Mouse (Mus musculus): Measurements from ENCODE around the gene Decr2. TPM values are rescaled to one million over a fixed set of nuclear protein-coding genes. Genes with fewer than 3 reads are reported as not detected.

Decr2 gene
- polyA plus RNA-seq, 1 experiment from 2014 or later, result 21.0 TPM

Other genes with a start within 250 kb of the Decr2 start
- 8.0 and 12.9 TPM in 2 replicates for gene Gm20683, start 248.6 kb downstream of the Decr2 start, polyA plus RNA-seq (2014; fragmentation: Nextera tagmentation; extraction: Ambion mirVana)
- 9.6 and 16.8 TPM in 2 replicates for gene Rhot2, start 245.5 kb downstream of the Decr2 start, polyA plus RNA-seq (2014; fragmentation: Nextera tagmentation; extraction: Ambion mirVana)
- 14.4 and 17.1 TPM in 2 replicates for gene Wdr90, start 228.8 kb downstream of the Decr2 start, polyA plus RNA-seq (2014; fragmentation: Nextera tagmentation; extraction: Ambion mirVana)
- 13.9 and 19.3 TPM in 2 replicates for gene Mcrip2, start 221.6 kb downstream of the Decr2 start, polyA plus RNA-seq (2014; fragmentation: Nextera tagmentation; extraction: Ambion mirVana)
- 58.2 and 75.9 TPM in 2 replicates for gene Mettl26, start 215.3 kb downstream of the Decr2 start, polyA plus RNA-seq (2014; fragmentation: Nextera tagmentation; extraction: Ambion mirVana)
- gene Wfikkn1, start 209.5 kb downstream of the Decr2 start, polyA plus RNA-seq (2014; fragmentation: Nextera tagmentation; extraction: Ambion mirVana), result 0.61 and 0.70 TPM in 2 replicates
- gene Rab40c, start 170.6 kb downstream of the Decr2 start, polyA plus RNA-seq (2014; fragmentation: Nextera tagmentation; extraction: Ambion mirVana), result 29.4 and 46.9 TPM in 2 replicates
- 53.6 and 57.9 TPM in 2 replicates for gene Pigq, start 145.4 kb downstream of the Decr2 start, polyA plus RNA-seq (2014; fragmentation: Nextera tagmentation; extraction: Ambion mirVana)
- 0.16 and 0.32 TPM in 2 replicates for gene Nhlrc4, start 145.4 kb downstream of the Decr2 start, polyA plus RNA-seq (2014; fragmentation: Nextera tagmentation; extraction: Ambion mirVana)
- gene A930017K11Rik, start 137.8 kb downstream of the Decr2 start, polyA plus RNA-seq (2014; fragmentation: Nextera tagmentation; extraction: Ambion mirVana), result 3.3 and 5.2 TPM in 2 replicates
- 21.1 and 25.7 TPM in 2 replicates for gene Capn15, start 104.5 kb downstream of the Decr2 start, polyA plus RNA-seq (2014; fragmentation: Nextera tagmentation; extraction: Ambion mirVana)
- gene Rab11fip3, start 20.8 kb downstream of the Decr2 start, polyA plus RNA-seq (2014; fragmentation: Nextera tagmentation; extraction: Ambion mirVana), result 27.4 and 28.6 TPM in 2 replicates
- gene Nme4, start 5.3 kb upstream of the Decr2 start, polyA plus RNA-seq (2014; fragmentation: Nextera tagmentation; extraction: Ambion mirVana), result 17.5 and 23.7 TPM in 2 replicates
- 2.4 and 2.9 TPM in 2 replicates for gene Tmem8, start 23.0 kb upstream of the Decr2 start, polyA plus RNA-seq (2014; fragmentation: Nextera tagmentation; extraction: Ambion mirVana)
- 170 and 190 TPM in 2 replicates for gene Mrpl28, start 33.2 kb upstream of the Decr2 start, polyA plus RNA-seq (2014; fragmentation: Nextera tagmentation; extraction: Ambion mirVana)
- gene Axin1, start 48.4 kb upstream of the Decr2 start, polyA plus RNA-seq (2014; fragmentation: Nextera tagmentation; extraction: Ambion mirVana), result 13.4 and 16.9 TPM in 2 replicates
- gene Pdia2, start 108.8 kb upstream of the Decr2 start, polyA plus RNA-seq (2014; fragmentation: Nextera tagmentation; extraction: Ambion mirVana), result not detected in 2 replicates
- gene Rgs11, start 112.6 kb upstream of the Decr2 start, polyA plus RNA-seq (2014; fragmentation: Nextera tagmentation; extraction: Ambion mirVana), result 2.6 and 5.2 TPM in 2 replicates
- 72.7 and 124 TPM in 2 replicates for gene Arhgdig, start 117.4 kb upstream of the Decr2 start, polyA plus RNA-seq (2014; fragmentation: Nextera tagmentation; extraction: Ambion mirVana)
- 22.1 and 29.1 TPM in 2 replicates for gene Fam234a, start 153.9 kb upstream of the Decr2 start, polyA plus RNA-seq (2014; fragmentation: Nextera tagmentation; extraction: Ambion mirVana)
- 85.7 and 119 TPM in 2 replicates for gene Luc7l, start 162.6 kb upstream of the Decr2 start, polyA plus RNA-seq (2014; fragmentation: Nextera tagmentation; extraction: Ambion mirVana)

Data from midbrain, embryonic 14.5 days (tissue).